Mouse (Mus musculus): ENCODE measurements around the gene Prn. TPM values are rescaled to one million over a fixed set of nuclear protein-coding genes. Genes with fewer than 3 reads are reported as not detected.
A peak's percentile ranks its signal among the peaks of the same experiment; 100 is the strongest.

The Prn gene
- polyA plus RNA-seq (2015; fragmentation: Nextera tagmentation; extraction: Ambion mirVana), result not detected in 2 replicates

DNA sequence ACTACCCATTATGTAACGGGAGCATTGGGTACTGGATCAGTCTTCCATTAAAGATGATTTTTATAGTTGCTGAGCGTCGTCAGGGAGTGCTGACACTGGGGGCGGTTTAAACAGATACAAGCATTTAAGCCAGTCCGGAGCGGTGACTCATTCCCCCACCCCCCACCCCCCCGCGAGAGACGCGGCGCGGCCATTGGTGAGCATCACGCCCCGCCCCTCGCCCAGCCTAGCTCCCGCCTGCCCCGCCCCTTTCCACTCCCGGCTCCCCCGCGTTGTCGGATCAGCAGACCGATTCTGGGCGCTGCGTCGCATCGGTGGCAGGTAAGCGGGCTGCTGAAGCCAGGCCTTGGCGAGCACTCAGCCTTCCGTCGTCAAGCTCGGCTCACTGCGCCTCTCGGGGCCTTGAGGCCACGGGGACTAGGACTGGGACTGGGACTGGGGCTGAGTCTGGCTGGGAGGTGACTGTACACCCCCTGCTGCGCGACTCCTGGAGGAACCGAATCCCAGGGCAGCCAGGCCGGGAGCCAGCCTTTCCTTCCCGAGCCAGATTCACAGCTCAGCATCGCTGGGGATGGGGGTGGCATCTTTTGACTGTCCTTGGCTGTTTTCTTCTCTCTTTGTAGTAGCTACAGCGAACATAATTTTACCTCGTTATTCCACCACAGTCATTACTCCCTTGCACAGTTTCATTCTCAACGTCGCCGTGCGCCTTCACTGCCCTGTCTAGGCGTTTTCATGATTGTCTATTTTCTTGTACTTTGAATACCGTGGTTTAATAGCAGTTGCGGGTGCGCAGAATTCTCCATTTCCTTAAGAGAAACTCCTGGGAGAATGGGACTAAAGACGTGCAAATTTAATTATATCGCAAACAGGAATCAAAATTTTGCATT is at the start of gene Prn, which contains the start of gene Prnp:
Prn (plus strand) TSS at position 275 of the 890 bp plus-strand sequence.
Prnp (plus strand) TSS at position 246 of the 890 bp plus-strand sequence.
- Histone ChIP-seq H3K27ac (peak within 1 kb of the TSS; percentile 80), H3K4me3 (peak within 1 kb of the TSS; percentile 78), H3K9ac (peak within 1 kb of the TSS; percentile 73), H3K4me2 (peak within 1 kb of the TSS; percentile 76), H3K9me3 (no peaks in the 10 kb centered on the region), H3K36me3 (no peaks in the 10 kb centered on the region), H3K4me1 (peaks cover 6% of the 10 kb centered on the region; the same call in 1 of the 2 replicates), H3K27me3 (no peaks in the 10 kb centered on the region)
- peak; percentile 93 for ATAC-seq (ENCODE audit: borderline replicate concordance, extremely low read depth, low FRiP score, low TSS enrichment)
- 5% methylated on average over 52 of the region's 52 CpGs for WGBS

- Histone ChIP-seq H3K4me1 (no peaks in the 10 kb centered on the region), H3K9me3 (no peaks in the 10 kb centered on the region), H3K27ac (no peak overlapping the region), H3K4me3 (no peak overlapping the region), H3K9ac (no peak overlapping the region), H3K4me2 (no peak overlapping the region), H3K36me3 (no peaks in the 10 kb centered on the region), H3K27me3 (no peaks in the 10 kb centered on the region)
- ATAC-seq (ENCODE audit: borderline replicate concordance, extremely low read depth, low FRiP score, low TSS enrichment), result no peak
- WGBS, result 60% methylated on average over 3 of the region's 3 CpGs
These were observed 47.0 kb upstream of the Prn start for GRCm38 (mm10) chr2:131862617-131863275.

DNA sequence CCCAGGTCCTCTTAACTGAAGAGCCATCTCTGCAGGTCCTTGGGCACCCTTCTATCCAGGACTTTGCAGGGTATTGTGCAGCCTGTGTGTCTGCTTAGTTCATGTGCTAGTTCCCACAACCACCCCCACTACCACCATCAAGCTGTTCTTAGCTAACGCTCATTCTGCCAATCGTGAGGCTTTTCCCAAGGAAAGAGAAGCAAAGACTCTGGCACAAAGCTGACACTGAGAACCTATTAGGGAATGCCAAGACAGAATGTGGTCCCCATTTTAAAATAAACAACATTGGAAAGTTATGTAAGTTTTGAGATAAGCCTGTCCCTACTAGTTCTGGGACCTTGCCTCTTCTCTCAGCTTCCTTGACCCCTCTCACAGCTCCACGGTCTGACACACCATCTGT is 46.3 kb upstream of the Prn start:
- no peaks in the 10 kb centered on the region for H3K4me1 ChIP-seq
- H3K27ac ChIP-seq, result no peak overlapping the region
- no peak overlapping the region for H3K9ac ChIP-seq
- H3K4me3 ChIP-seq, result no peak overlapping the region
- no peaks in the 10 kb centered on the region for H3K27me3 ChIP-seq
- no peak for ATAC-seq (ENCODE audit: borderline replicate concordance, extremely low read depth, low FRiP score, low TSS enrichment)
- no peaks in the 10 kb centered on the region for H3K9me3 ChIP-seq
- no peaks in the 10 kb centered on the region for H3K36me3 ChIP-seq
- H3K4me2 ChIP-seq, result no peak overlapping the region
- WGBS, result 58% methylated on average over 3 of the region's 3 CpGs

GRCm38 (mm10) chr2:131864262-131864796 is 45.4 kb upstream of the Prn start:
- Histone ChIP-seq H3K27me3 (no peaks in the 10 kb centered on the region), H3K4me3 (no peak overlapping the region), H3K4me2 (no peak overlapping the region), H3K27ac (no peak overlapping the region), H3K9ac (no peak overlapping the region), H3K4me1 (no peaks in the 10 kb centered on the region), H3K9me3 (no peaks in the 10 kb centered on the region), H3K36me3 (no peaks in the 10 kb centered on the region)
- WGBS, result 59% methylated on average over 2 of the region's 2 CpGs
- ATAC-seq (ENCODE audit: borderline replicate concordance, extremely low read depth, low FRiP score, low TSS enrichment), result no peak

DNA sequence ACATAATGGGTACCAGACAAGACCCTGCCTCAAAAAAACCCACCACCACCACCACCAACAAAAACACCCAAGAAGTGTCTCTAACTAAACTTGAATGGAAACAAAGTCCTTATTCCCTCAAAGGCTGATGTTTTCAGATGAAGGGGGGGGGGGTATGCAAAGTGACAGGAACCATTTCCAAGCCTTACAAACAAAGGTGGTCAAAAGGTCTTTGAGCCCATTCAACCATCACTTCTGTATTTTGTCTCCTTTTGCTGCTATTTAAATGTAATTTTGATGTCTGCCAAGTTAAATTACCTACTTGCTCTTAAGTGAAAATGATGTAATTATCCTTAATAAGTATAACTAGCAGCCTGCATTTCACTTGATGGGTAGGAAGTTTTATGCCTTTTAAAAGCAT is 43.1 kb upstream of the Prn start:
- no peaks in the 10 kb centered on the region for H3K9me3 ChIP-seq
- no peak overlapping the region for H3K4me3 ChIP-seq
- H3K36me3 ChIP-seq, result no peaks in the 10 kb centered on the region
- no peak overlapping the region for H3K4me2 ChIP-seq
- no peak for ATAC-seq (ENCODE audit: borderline replicate concordance, extremely low read depth, low FRiP score, low TSS enrichment)
- H3K9ac ChIP-seq, result no peak overlapping the region
- no peak overlapping the region for H3K27ac ChIP-seq
- H3K27me3 ChIP-seq, result no peaks in the 10 kb centered on the region
- no peaks in the 10 kb centered on the region for H3K4me1 ChIP-seq

DNA sequence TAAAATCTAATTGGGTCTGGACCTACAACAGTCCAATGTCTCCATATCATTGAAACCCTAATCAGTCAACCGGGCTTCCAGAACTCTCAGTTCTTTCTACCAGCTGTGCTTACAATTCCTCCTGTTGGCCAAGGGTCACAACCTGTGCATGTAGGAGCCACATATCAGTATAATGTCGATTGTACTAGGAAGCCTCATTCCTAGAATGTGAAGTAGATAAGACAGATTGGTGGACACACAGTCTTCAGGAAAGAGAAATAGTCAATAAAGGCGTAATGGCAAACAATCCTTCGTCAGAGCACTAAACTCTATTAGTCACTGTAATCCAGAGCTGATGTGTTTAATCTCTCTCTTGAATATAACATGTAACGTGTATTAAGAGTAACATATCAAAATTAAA is 40.8 kb upstream of the Prn start:
- H3K36me3 ChIP-seq, result no peaks in the 10 kb centered on the region
- H3K27me3 ChIP-seq, result no peaks in the 10 kb centered on the region
- H3K4me1 ChIP-seq, result no peaks in the 10 kb centered on the region
- WGBS, result 72% methylated on average over 5 of the region's 5 CpGs
- ATAC-seq (ENCODE audit: borderline replicate concordance, extremely low read depth, low FRiP score, low TSS enrichment), result no peak
- H3K9ac ChIP-seq, result no peak overlapping the region
- no peak overlapping the region for H3K4me3 ChIP-seq
- no peaks in the 10 kb centered on the region for H3K9me3 ChIP-seq
- H3K27ac ChIP-seq, result no peak overlapping the region
- H3K4me2 ChIP-seq, result no peak overlapping the region

DNA sequence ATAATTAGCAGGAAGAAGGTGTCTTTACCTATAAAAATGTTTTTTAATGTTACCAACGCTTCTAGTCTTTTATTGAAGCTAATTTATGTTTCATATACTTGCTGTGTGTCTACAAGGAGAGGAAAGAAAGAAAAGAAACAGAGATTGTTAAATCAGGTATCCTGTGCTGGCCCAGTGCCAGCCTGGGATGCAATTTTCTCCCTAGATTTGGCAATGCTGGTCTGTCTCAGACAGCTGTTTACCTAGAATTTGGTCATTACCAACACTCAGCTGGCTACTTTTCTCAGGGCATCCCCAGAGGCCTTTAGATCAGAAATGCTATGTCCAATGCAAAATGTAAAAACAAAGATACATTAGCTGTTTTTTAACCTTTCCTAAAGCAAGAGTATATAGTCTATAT is 36.4 kb upstream of the Prn start:
- Histone ChIP-seq H3K4me2 (no peak overlapping the region), H3K9me3 (no peaks in the 10 kb centered on the region), H3K36me3 (no peaks in the 10 kb centered on the region), H3K27me3 (no peaks in the 10 kb centered on the region), H3K9ac (no peak overlapping the region), H3K4me3 (no peak overlapping the region), H3K27ac (no peak overlapping the region), H3K4me1 (no peaks in the 10 kb centered on the region)
- ATAC-seq (ENCODE audit: borderline replicate concordance, extremely low read depth, low FRiP score, low TSS enrichment), result no peak
- 83% methylated on average over 1 of the region's 1 CpGs for WGBS

DNA sequence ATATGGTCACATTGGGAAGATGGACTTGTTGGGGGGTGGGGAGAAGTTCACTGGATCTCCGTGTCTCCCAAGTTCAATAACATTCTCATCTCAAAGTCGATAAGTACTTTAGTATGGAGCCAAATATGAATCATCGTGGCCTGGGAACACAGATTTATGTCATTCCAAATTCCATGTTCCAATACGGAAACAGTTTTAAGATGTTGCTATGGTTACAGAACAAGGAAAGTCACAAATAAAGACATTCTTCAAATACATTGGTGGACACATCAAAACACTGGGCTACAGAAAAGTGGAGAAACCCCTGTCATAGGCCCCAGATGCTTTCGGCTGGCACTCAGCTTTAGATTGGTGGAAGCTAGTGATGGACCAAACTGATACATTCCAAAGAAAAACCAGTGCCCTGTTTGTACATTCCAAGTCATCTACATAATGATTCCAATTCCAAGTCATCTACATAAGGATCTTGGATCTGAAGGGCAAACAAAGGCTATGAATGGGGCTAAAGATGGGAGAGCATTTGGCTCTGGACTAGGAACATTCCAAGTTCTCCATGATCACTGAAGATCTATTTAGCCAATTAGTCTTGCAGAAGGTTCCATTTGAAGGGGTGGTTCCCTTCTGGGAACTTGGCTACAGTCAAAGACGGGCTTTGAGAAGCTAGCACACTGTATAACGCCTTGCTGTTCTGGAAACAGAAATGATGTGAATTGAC is 33.0 kb upstream of the Prn start:
- no peak overlapping the region for H3K27ac ChIP-seq
- H3K4me2 ChIP-seq, result no peak overlapping the region
- no peak overlapping the region for H3K4me3 ChIP-seq
- H3K36me3 ChIP-seq, result no peaks in the 10 kb centered on the region
- ATAC-seq (ENCODE audit: borderline replicate concordance, extremely low read depth, low FRiP score, low TSS enrichment), result no peak
- H3K27me3 ChIP-seq, result no peaks in the 10 kb centered on the region
- no peaks in the 10 kb centered on the region for H3K4me1 ChIP-seq
- no peak overlapping the region for H3K9ac ChIP-seq
- H3K9me3 ChIP-seq, result no peaks in the 10 kb centered on the region
- 83% methylated on average over 7 of the region's 7 CpGs for WGBS

DNA sequence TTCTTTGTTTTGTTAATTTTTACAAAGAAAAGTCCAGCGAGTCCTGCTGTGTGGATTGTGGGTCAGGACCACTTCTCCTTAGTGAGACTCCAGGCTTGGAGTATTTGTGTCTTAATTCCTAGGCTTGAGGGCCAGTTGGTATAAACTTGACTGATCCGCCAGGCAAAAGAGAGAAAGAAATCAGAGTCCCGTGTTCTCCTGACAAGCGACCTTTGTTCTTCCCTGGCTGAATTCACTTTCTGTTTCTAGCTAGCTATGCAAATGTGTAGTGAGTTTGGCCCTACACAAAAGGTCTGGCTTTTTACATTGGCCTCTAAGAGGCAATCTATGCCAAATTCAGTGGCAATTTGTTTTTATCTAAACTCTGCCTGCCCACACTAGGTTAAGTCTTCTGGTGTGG is 28.0 kb upstream of the Prn start:
- Histone ChIP-seq H3K9me3 (no peaks in the 10 kb centered on the region), H3K27me3 (no peaks in the 10 kb centered on the region), H3K36me3 (no peaks in the 10 kb centered on the region), H3K27ac (no peak overlapping the region), H3K4me2 (no peak overlapping the region), H3K9ac (no peak overlapping the region), H3K4me3 (no peak overlapping the region), H3K4me1 (no peaks in the 10 kb centered on the region)
- ATAC-seq (ENCODE audit: borderline replicate concordance, extremely low read depth, low FRiP score, low TSS enrichment), result no peak
- WGBS, result 60% methylated on average over 4 of the region's 4 CpGs

- H3K4me2 ChIP-seq, result no peak overlapping the region
- H3K27me3 ChIP-seq, result no peaks in the 10 kb centered on the region
- ATAC-seq (ENCODE audit: borderline replicate concordance, extremely low read depth, low FRiP score, low TSS enrichment), result no peak
- no peak overlapping the region for H3K4me3 ChIP-seq
- H3K27ac ChIP-seq, result no peak overlapping the region
- 38% methylated on average over 2 of the region's 2 CpGs for WGBS
- no peaks in the 10 kb centered on the region for H3K9me3 ChIP-seq
- no peaks in the 10 kb centered on the region for H3K36me3 ChIP-seq
- no peak overlapping the region for H3K9ac ChIP-seq
- H3K4me1 ChIP-seq, result peaks cover 2% of the 10 kb centered on the region; the same call in 1 of the 2 replicates
These were observed 26.6 kb upstream of the Prn start for GRCm38 (mm10) chr2:131883136-131883535.

GRCm38 (mm10) chr2:131886503-131887160 is 23.1 kb upstream of the Prn start:
- no peak for ATAC-seq (ENCODE audit: borderline replicate concordance, extremely low read depth, low FRiP score, low TSS enrichment)
- no peak overlapping the region for H3K4me2 ChIP-seq
- H3K27me3 ChIP-seq, result no peaks in the 10 kb centered on the region
- no peak overlapping the region for H3K4me3 ChIP-seq
- H3K4me1 ChIP-seq, result peaks cover 25% of the 10 kb centered on the region
- no peaks in the 10 kb centered on the region for H3K9me3 ChIP-seq
- no peaks in the 10 kb centered on the region for H3K36me3 ChIP-seq
- H3K27ac ChIP-seq, result no peak overlapping the region
- H3K9ac ChIP-seq, result no peak overlapping the region
- 77% methylated on average over 6 of the region's 6 CpGs for WGBS

Measured in lung, embryonic 15.5 days (tissue).